Mouse (Mus musculus): ENCODE data around the gene Hoxb13. TPM values are rescaled to one million over a fixed set of nuclear protein-coding genes. Genes with fewer than 3 reads are reported as not detected.

Gene Hoxb13
- polyA plus RNA-seq, 1 experiment = not detected

GRCm38 (mm10) chr11:96227676-96228075, 33.6 kb downstream of the Hoxb13 start:
- H3K27ac ChIP-seq (ENCODE audit: insufficient read depth, low read length) = no peak overlapping the region
- no peak for DNase-seq
- no peak overlapping the region for H3K4me3 ChIP-seq (replicated peaks; ENCODE audit: insufficient read depth, low read depth, low read length)
- 66% methylated on average over 9 of the region's 9 CpGs for WGBS
- H3K27me3 ChIP-seq (ENCODE audit: control insufficient read depth, insufficient read depth, low read length) = no peaks in the 10 kb centered on the region; the same call in 1 of the 2 replicates
- TF ChIP-seq CTCF (IDR thresholded peaks at IDR 0.05; ENCODE audit: borderline replicate concordance, insufficient read depth, low read depth, low read length) (no peak), POLR2A (IDR thresholded peaks at IDR 0.05; ENCODE audit: borderline replicate concordance, insufficient read depth, low read length) (no peak)
- H3K4me1 ChIP-seq (ENCODE audit: control insufficient read depth, insufficient read depth, low read length) = no peaks in the 10 kb centered on the region

DNA sequence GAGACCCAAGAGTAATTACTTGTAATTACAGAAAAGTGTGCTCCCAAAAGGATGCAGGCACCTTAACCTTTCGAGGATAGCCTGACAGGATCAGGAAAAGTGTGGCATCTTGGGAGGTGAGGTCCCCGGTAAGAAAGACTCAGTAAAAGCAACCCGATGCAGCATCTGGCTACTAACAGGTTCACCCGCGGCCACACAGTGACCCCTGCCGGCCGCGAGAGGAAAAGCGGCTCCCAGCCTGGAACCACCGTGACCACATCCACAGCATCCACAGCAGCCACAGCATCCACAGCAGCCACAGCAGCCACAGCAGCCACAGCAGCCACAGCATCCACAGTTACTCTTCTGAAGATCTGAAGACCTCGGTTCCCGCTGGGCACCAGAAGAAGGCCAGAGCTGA, 40.8 kb downstream of the Hoxb13 start:
- WGBS = 2% methylated on average over 12 of the region's 12 CpGs
- no peak overlapping the region for H3K27ac ChIP-seq (ENCODE audit: insufficient read depth, low read length)
- H3K27me3 ChIP-seq (ENCODE audit: control insufficient read depth, insufficient read depth, low read length) = no peaks in the 10 kb centered on the region; the same call in 1 of the 2 replicates
- no peaks in the 10 kb centered on the region for H3K4me1 ChIP-seq (ENCODE audit: control insufficient read depth, insufficient read depth, low read length)
- H3K4me3 ChIP-seq (replicated peaks; ENCODE audit: insufficient read depth, low read depth, low read length) = no peak overlapping the region
- peak; percentile 48 for TF ChIP-seq CTCF (IDR thresholded peaks at IDR 0.05; ENCODE audit: borderline replicate concordance, insufficient read depth, low read depth, low read length)
- no peak for TF ChIP-seq POLR2A (IDR thresholded peaks at IDR 0.05; ENCODE audit: borderline replicate concordance, insufficient read depth, low read length)
- peak; percentile 9 to 18 for DNase-seq

GRCm38 (mm10) chr11:96240211-96240610, 46.1 kb downstream of the Hoxb13 start:
- peak; percentile 4 to 21 for DNase-seq
- no peaks in the 10 kb centered on the region; the same call in 1 of the 2 replicates for H3K27me3 ChIP-seq (ENCODE audit: control insufficient read depth, insufficient read depth, low read length)
- no peak overlapping the region for H3K27ac ChIP-seq (ENCODE audit: insufficient read depth, low read length)
- TF ChIP-seq POLR2A (IDR thresholded peaks at IDR 0.05; ENCODE audit: borderline replicate concordance, insufficient read depth, low read length) (no peak), CTCF (IDR thresholded peaks at IDR 0.05; ENCODE audit: borderline replicate concordance, insufficient read depth, low read depth, low read length) (peak; percentile 66; the same call in 1 of the 2 replicates)
- H3K4me3 ChIP-seq (replicated peaks; ENCODE audit: insufficient read depth, low read depth, low read length) = no peak overlapping the region
- WGBS = 2% methylated on average over 7 of the region's 7 CpGs
- no peaks in the 10 kb centered on the region for H3K4me1 ChIP-seq (ENCODE audit: control insufficient read depth, insufficient read depth, low read length)

Other genes starting within 250 kb of the Hoxb13 start
- not detected in 2 replicates for gene Igf2bp1, start 188.4 kb upstream of the Hoxb13 start, polyA plus RNA-seq (2012; rRNA removed)
- not detected in 2 replicates for gene Gip, start 169.8 kb upstream of the Hoxb13 start, polyA plus RNA-seq (2012; rRNA removed)
- 75.0 and 83.5 TPM in 2 replicates for gene Snf8, start 159.4 kb upstream of the Hoxb13 start, polyA plus RNA-seq (2012; rRNA removed)
- gene Ube2z, start 128.9 kb upstream of the Hoxb13 start, polyA plus RNA-seq (2012; rRNA removed) = 56.0 and 56.8 TPM in 2 replicates
- gene Atp5g1, start 118.6 kb upstream of the Hoxb13 start, polyA plus RNA-seq (2012; rRNA removed) = 696 and 758 TPM in 2 replicates
- gene Calcoco2, start 82.4 kb upstream of the Hoxb13 start, polyA plus RNA-seq (2012; rRNA removed) = 0.08 TPM in 1 of 2 replicates, not detected in the other
- 0.39 and 0.52 TPM in 2 replicates for gene Ttll6, start 60.5 kb upstream of the Hoxb13 start, polyA plus RNA-seq (2012; rRNA removed)
- not detected in 2 replicates for gene Hoxb9, start 77.1 kb downstream of the Hoxb13 start, polyA plus RNA-seq (2012; rRNA removed)
- 0.11 and 1.0 TPM in 2 replicates for gene Hoxb8, start 87.6 kb downstream of the Hoxb13 start, polyA plus RNA-seq (2012; rRNA removed)
- 0.11 TPM in 1 of 2 replicates, not detected in the other for gene Hoxb7, start 92.3 kb downstream of the Hoxb13 start, polyA plus RNA-seq (2012; rRNA removed)
- gene Hoxb6, start 98.2 kb downstream of the Hoxb13 start, polyA plus RNA-seq (2012; rRNA removed) = 1.5 and 3.2 TPM in 2 replicates
- gene Hoxb5, start 109.0 kb downstream of the Hoxb13 start, polyA plus RNA-seq (2012; rRNA removed) = 6.8 and 9.3 TPM in 2 replicates
- gene Hoxb4, start 124.0 kb downstream of the Hoxb13 start, polyA plus RNA-seq (2012; rRNA removed) = 1.5 TPM in 2 replicates
- gene Hoxb3, start 129.0 kb downstream of the Hoxb13 start, polyA plus RNA-seq (2012; rRNA removed) = 5.4 and 5.5 TPM in 2 replicates
- gene Hoxb2, start 156.2 kb downstream of the Hoxb13 start, polyA plus RNA-seq (2012; rRNA removed) = 4.2 and 4.7 TPM in 2 replicates
- gene Hoxb1, start 171.4 kb downstream of the Hoxb13 start, polyA plus RNA-seq (2012; rRNA removed) = 0.06 TPM in 1 of 2 replicates, not detected in the other